9 mouse cellular contexts compared by ENCODE assay signal in the genomic region with DNA sequence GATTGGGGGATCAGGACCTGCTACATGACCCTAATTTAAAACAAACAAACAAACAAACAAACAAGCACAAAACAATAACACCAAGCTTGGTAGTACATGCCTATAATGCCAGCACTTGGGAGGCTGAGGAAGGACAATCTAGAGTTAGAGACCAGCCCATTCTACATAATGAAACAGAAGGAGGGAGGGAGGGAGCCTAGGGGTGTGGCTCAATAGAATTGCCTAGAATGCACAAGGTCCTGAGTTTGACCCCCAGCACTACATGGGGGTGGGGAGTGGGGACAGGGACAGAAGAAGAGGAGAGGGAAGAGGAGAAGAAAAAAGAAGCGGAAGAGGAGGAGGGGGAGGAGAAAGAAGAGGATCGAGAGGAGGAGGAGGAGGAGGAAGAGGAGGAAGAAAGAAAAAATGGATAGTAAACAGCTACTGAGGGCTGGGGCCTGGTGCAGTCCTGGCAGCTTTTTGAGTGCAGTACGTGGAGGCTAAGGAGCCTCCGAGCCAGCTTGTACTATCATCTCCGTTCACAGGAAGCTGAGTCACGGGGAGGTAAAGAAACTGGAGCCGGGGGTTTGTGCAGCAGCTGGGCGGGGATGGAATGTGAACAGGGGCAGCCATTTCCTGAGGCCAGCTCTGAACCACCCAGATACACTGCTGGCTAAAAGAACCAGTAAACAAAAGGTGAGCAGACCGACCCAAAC. TPM values are rescaled to one million over a fixed set of nuclear protein-coding genes. Genes with fewer than 3 reads are reported as not detected.
DNase-seq lines count a peak whose midpoint lies in the region; ATAC-seq and TF ChIP-seq lines count a peak whose summit lies in the region.
"Had no signal": no experiment of that assay in that cellular context is flagged by ENCODE, and none has a peak within 500 bp of the region (broad histone marks: within the 10 kb centered on the region; RNA-seq: fewer than 3 reads in every experiment).

No protein-coding gene starts in this region.

- no peak overlapping the region for H3K4me3 ChIP-seq in midbrain, embryonic 11.5 days (ENCODE audit: low read depth, low read length)
- no peak overlapping the region for H3K4me3 ChIP-seq in midbrain, embryonic 16.5 days (ENCODE audit: low read depth, low read length)
- H3K4me3 ChIP-seq in brown adipose tissue, adult 24 weeks (ENCODE audit: insufficient read depth, low read depth, low read length): 0 out of 2 replicates have a peak overlapping the region, but pooled peaks have one; percentile 11
- H3K4me3 ChIP-seq in kidney, adult 2 months (ENCODE audit: insufficient read depth, low read depth, low read length): no peak overlapping the region
- H3K4me3 ChIP-seq in lung, embryonic 16.5 days (ENCODE audit: low read length): peak overlapping the region; percentile 15; the same call in 1 of the 2 replicates
- H3K4me3 ChIP-seq in stomach, embryonic 16.5 days (replicated peaks; ENCODE audit: low read length): peak overlapping the region; percentile 15

- TF ChIP-seq CTCF in kidney, adult 2 months (conservative IDR thresholded peaks at IDR 0.05; ENCODE audit: insufficient read depth, insufficient read length, low read depth, low read length): no peak

- 0 out of 2 replicates have a peak, but pooled peaks have one; percentile 52 for ATAC-seq in midbrain, embryonic 11.5 days (ENCODE audit: low FRiP score)
- ATAC-seq in midbrain, embryonic 16.5 days: no peak
- peak; percentile 94 for ATAC-seq in lung, embryonic 16.5 days (ENCODE audit: low read depth)
- peak; percentile 91 for ATAC-seq in stomach, embryonic 16.5 days (ENCODE audit: insufficient read depth, low FRiP score)

- DNase-seq in midbrain, embryonic 11.5 days (ENCODE audit: low spot score, missing footprints): peak; percentile 89
- peak; percentile 71 to 91 for DNase-seq in heart, adult 18-20 months
- peak; percentile 81 for DNase-seq in kidney, adult 2 months
- no peak for DNase-seq in left cerebral cortex, adult 11 months (ENCODE audit: low spot score)

- no peak overlapping the region for H3K4me2 ChIP-seq in midbrain, embryonic 11.5 days
- no peak overlapping the region for H3K4me2 ChIP-seq in midbrain, embryonic 16.5 days (ENCODE audit: low read length)
- H3K4me2 ChIP-seq in lung, embryonic 16.5 days (ENCODE audit: low read depth, low read length): peak overlapping the region; percentile 40
- H3K4me2 ChIP-seq in stomach, embryonic 16.5 days (ENCODE audit: low read depth, low read length): peak overlapping the region; percentile 44

- no peaks in the 10 kb centered on the region for H3K9me3 ChIP-seq in midbrain, embryonic 11.5 days (ENCODE audit: control insufficient read depth, low read length)
- H3K9me3 ChIP-seq in midbrain, embryonic 16.5 days (replicated peaks; ENCODE audit: control insufficient read depth, low read length, poor library complexity, severe bottlenecking): no peaks in the 10 kb centered on the region
- no peaks in the 10 kb centered on the region for H3K9me3 ChIP-seq in lung, embryonic 16.5 days (ENCODE audit: control insufficient read depth, low read length)
- H3K9me3 ChIP-seq in stomach, embryonic 16.5 days (replicated peaks; ENCODE audit: control insufficient read depth, low read length): no peaks in the 10 kb centered on the region

- 22% methylated on average over 9 of the region's 9 CpGs for WGBS in midbrain, embryonic 11.5 days
- 25% methylated on average over 9 of the region's 9 CpGs for WGBS in midbrain, embryonic 16.5 days
- 27% methylated on average over 9 of the region's 9 CpGs for WGBS in kidney, adult 2 months
- WGBS in lung, embryonic 16.5 days: 3% methylated on average over 9 of the region's 9 CpGs
- 5% methylated on average over 9 of the region's 9 CpGs for WGBS in stomach, embryonic 16.5 days

- H3K9ac ChIP-seq in midbrain, embryonic 11.5 days (ENCODE audit: low read length): peak overlapping the region; percentile 42; the same call in 1 of the 2 replicates
- no peak overlapping the region for H3K9ac ChIP-seq in midbrain, embryonic 16.5 days (ENCODE audit: low read depth, low read length)
- H3K9ac ChIP-seq in lung, embryonic 16.5 days (ENCODE audit: low read length): peak overlapping the region; percentile 34; the same call in 1 of the 2 replicates
- peak overlapping the region; percentile 54 for H3K9ac ChIP-seq in stomach, embryonic 16.5 days (ENCODE audit: low read length)

- H3K27ac ChIP-seq in midbrain, embryonic 11.5 days (ENCODE audit: low read depth, low read length): 0 out of 2 replicates have a peak overlapping the region, but pooled peaks have one; percentile 14
- no peak overlapping the region for H3K27ac ChIP-seq in midbrain, embryonic 16.5 days (ENCODE audit: low read length)
- H3K27ac ChIP-seq in brown adipose tissue, adult 24 weeks (replicated peaks; ENCODE audit: low read depth, low read length): peak overlapping the region; percentile 98
- H3K27ac ChIP-seq in kidney, adult 2 months (ENCODE audit: insufficient read depth, low read depth, low read length): peak overlapping the region; percentile 80; the same call in 1 of the 2 replicates
- H3K27ac ChIP-seq in lung, embryonic 16.5 days (ENCODE audit: low read length): peak overlapping the region; percentile 87
- peak overlapping the region; percentile 94 for H3K27ac ChIP-seq in stomach, embryonic 16.5 days (ENCODE audit: low read length)

- TF ChIP-seq POLR2A in kidney, adult 2 months (IDR thresholded peaks at IDR 0.05; ENCODE audit: low read depth, low read length): no peak

- H3K4me1 ChIP-seq in midbrain, embryonic 11.5 days (ENCODE audit: control insufficient read depth, insufficient read depth, low read length): peaks cover 4% of the 10 kb centered on the region
- H3K4me1 ChIP-seq in midbrain, embryonic 16.5 days (ENCODE audit: control insufficient read depth, insufficient read depth, low read length): no peaks in the 10 kb centered on the region
- H3K4me1 ChIP-seq in brown adipose tissue, adult 24 weeks (ENCODE audit: control insufficient read depth, insufficient read depth, insufficient read length, low read length): peaks cover 27% of the 10 kb centered on the region; the same call in 1 of the 2 replicates
- peaks cover 4% of the 10 kb centered on the region; the same call in 1 of the 2 replicates for H3K4me1 ChIP-seq in kidney, adult 2 months (ENCODE audit: control insufficient read depth, insufficient read depth, low read length)
- H3K4me1 ChIP-seq in lung, embryonic 16.5 days (replicated peaks; ENCODE audit: control insufficient read depth, insufficient read depth, low read length): peaks cover 5% of the 10 kb centered on the region
- peaks cover 9% of the 10 kb centered on the region for H3K4me1 ChIP-seq in stomach, embryonic 16.5 days (ENCODE audit: control insufficient read depth, insufficient read depth, low read length)

- H3K36me3 ChIP-seq in midbrain, embryonic 11.5 days (ENCODE audit: control insufficient read depth, insufficient read depth, low read length): no peaks in the 10 kb centered on the region
- no peaks in the 10 kb centered on the region for H3K36me3 ChIP-seq in midbrain, embryonic 16.5 days (ENCODE audit: control insufficient read depth, insufficient read depth, low read length)
- H3K36me3 ChIP-seq in kidney, adult 2 months (ENCODE audit: control insufficient read depth, insufficient read depth, low read length): no peaks in the 10 kb centered on the region
- no peaks in the 10 kb centered on the region for H3K36me3 ChIP-seq in lung, embryonic 16.5 days (ENCODE audit: control insufficient read depth, insufficient read depth, low read length)
- no peaks in the 10 kb centered on the region for H3K36me3 ChIP-seq in stomach, embryonic 16.5 days (ENCODE audit: control insufficient read depth, insufficient read depth, low read length)

- H3K27me3 ChIP-seq in midbrain, embryonic 11.5 days (ENCODE audit: control insufficient read depth, insufficient read depth, low read length): no peaks in the 10 kb centered on the region
- H3K27me3 ChIP-seq in midbrain, embryonic 16.5 days (ENCODE audit: control insufficient read depth, insufficient read depth, low read depth, low read length): no peaks in the 10 kb centered on the region
- H3K27me3 ChIP-seq in kidney, adult 2 months (replicated peaks; ENCODE audit: control insufficient read depth, insufficient read depth, low read length): no peaks in the 10 kb centered on the region
- no peaks in the 10 kb centered on the region for H3K27me3 ChIP-seq in lung, embryonic 16.5 days (ENCODE audit: control insufficient read depth, insufficient read depth, low read depth, low read length)
- H3K27me3 ChIP-seq in stomach, embryonic 16.5 days (ENCODE audit: control insufficient read depth, insufficient read depth, low read length): no peaks in the 10 kb centered on the region

RNA-seq across cellular contexts. Expression of gene Siglec1, which starts 9.7 kb away (rescaled TPM):
- polyA plus RNA-seq in midbrain, embryonic 11.5 days (2014; fragmentation: Nextera tagmentation; extraction: Ambion mirVana): 0.10 TPM in 2 replicates
- polyA plus RNA-seq in midbrain, embryonic 16.5 days (2015; fragmentation: Nextera tagmentation; extraction: Ambion mirVana): 0.15 and 0.18 TPM in 2 replicates
- polyA plus RNA-seq in brown adipose tissue, adult 24 weeks (2012; ENCODE audit: insufficient read depth, insufficient read length, missing spikeins): 1.0 and 1.2 TPM in 2 replicates
- 1 to 10 TPM; 1.9 to 6.5 TPM for total RNA-seq in heart, adult 18-20 months (2021)
- 1.5 and 7.5 TPM in 2 replicates for polyA plus RNA-seq in kidney, adult 2 months (2012; rRNA removed)
- 0.34 and 0.59 TPM in 2 replicates for polyA plus RNA-seq in lung, embryonic 16.5 days (2015; fragmentation: Nextera tagmentation; extraction: Ambion mirVana)
- 0.29 and 0.44 TPM in 2 replicates for polyA plus RNA-seq in stomach, embryonic 16.5 days (2015; fragmentation: Nextera tagmentation; extraction: Ambion mirVana)

RNA-seq across cellular contexts. Expression of gene Hspa12b, which starts 30.8 kb away (rescaled TPM):
- 2.9 and 3.3 TPM in 2 replicates for polyA plus RNA-seq in midbrain, embryonic 11.5 days (2014; fragmentation: Nextera tagmentation; extraction: Ambion mirVana)
- 4.5 and 5.0 TPM in 2 replicates for polyA plus RNA-seq in midbrain, embryonic 16.5 days (2015; fragmentation: Nextera tagmentation; extraction: Ambion mirVana)
- 7.0 and 9.6 TPM in 2 replicates for polyA plus RNA-seq in brown adipose tissue, adult 24 weeks (2012; ENCODE audit: insufficient read depth, insufficient read length, missing spikeins)
- total RNA-seq in heart, adult 18-20 months (2021): 10 to 100 TPM; 30.6 to 30.7 TPM
- polyA plus RNA-seq in kidney, adult 2 months (2012; rRNA removed): 7.8 and 8.4 TPM in 2 replicates
- 16.0 and 17.2 TPM in 2 replicates for polyA plus RNA-seq in lung, embryonic 16.5 days (2015; fragmentation: Nextera tagmentation; extraction: Ambion mirVana)
- 25.0 TPM in 2 replicates for polyA plus RNA-seq in stomach, embryonic 16.5 days (2015; fragmentation: Nextera tagmentation; extraction: Ambion mirVana)

RNA-seq across cellular contexts. Expression of gene Adam33, which starts 32.6 kb away (rescaled TPM):
- 0.64 and 0.68 TPM in 2 replicates for polyA plus RNA-seq in midbrain, embryonic 11.5 days (2014; fragmentation: Nextera tagmentation; extraction: Ambion mirVana)
- 1.2 and 1.5 TPM in 2 replicates for polyA plus RNA-seq in midbrain, embryonic 16.5 days (2015; fragmentation: Nextera tagmentation; extraction: Ambion mirVana)
- polyA plus RNA-seq in brown adipose tissue, adult 24 weeks (2012; ENCODE audit: insufficient read depth, insufficient read length, missing spikeins): 1.3 and 2.3 TPM in 2 replicates
- total RNA-seq in heart, adult 18-20 months (2021): 1 to 10 TPM; 1.3 to 1.9 TPM
- polyA plus RNA-seq in kidney, adult 2 months (2012; rRNA removed): 3.3 and 4.1 TPM in 2 replicates
- polyA plus RNA-seq in lung, embryonic 16.5 days (2015; fragmentation: Nextera tagmentation; extraction: Ambion mirVana): 6.5 and 7.1 TPM in 2 replicates
- polyA plus RNA-seq in stomach, embryonic 16.5 days (2015; fragmentation: Nextera tagmentation; extraction: Ambion mirVana): 14.2 and 15.5 TPM in 2 replicates

RNA-seq across cellular contexts. Expression of gene Gm11037, which starts 37.0 kb away (rescaled TPM):
- not detected in 2 replicates for polyA plus RNA-seq in midbrain, embryonic 11.5 days (2014; fragmentation: Nextera tagmentation; extraction: Ambion mirVana)
- polyA plus RNA-seq in midbrain, embryonic 16.5 days (2015; fragmentation: Nextera tagmentation; extraction: Ambion mirVana): not detected in 2 replicates
- not detected in 2 replicates for polyA plus RNA-seq in brown adipose tissue, adult 24 weeks (2012; ENCODE audit: insufficient read depth, insufficient read length, missing spikeins)
- total RNA-seq in heart, adult 18-20 months (2021): not detected
- not detected in 2 replicates for polyA plus RNA-seq in kidney, adult 2 months (2012; rRNA removed)
- not detected in 2 replicates for polyA plus RNA-seq in lung, embryonic 16.5 days (2015; fragmentation: Nextera tagmentation; extraction: Ambion mirVana)
- not detected in 2 replicates for polyA plus RNA-seq in stomach, embryonic 16.5 days (2015; fragmentation: Nextera tagmentation; extraction: Ambion mirVana)
- polyA plus RNA-seq: gonadal fat pad, adult 2 months had no signal

RNA-seq across cellular contexts. Expression of gene Gfra4, which starts 53.4 kb away (rescaled TPM):
- 2.1 and 3.0 TPM in 2 replicates for polyA plus RNA-seq in midbrain, embryonic 11.5 days (2014; fragmentation: Nextera tagmentation; extraction: Ambion mirVana)
- 45.9 and 49.8 TPM in 2 replicates for polyA plus RNA-seq in midbrain, embryonic 16.5 days (2015; fragmentation: Nextera tagmentation; extraction: Ambion mirVana)
- polyA plus RNA-seq in brown adipose tissue, adult 24 weeks (2012; ENCODE audit: insufficient read depth, insufficient read length, missing spikeins): 9.6 and 10.9 TPM in 2 replicates
- total RNA-seq in heart, adult 18-20 months (2021): 10 to 100 TPM in 1 of 2 experiments, 1 to 10 TPM in 1; 6.2 to 10.2 TPM
- 7.1 and 7.2 TPM in 2 replicates for polyA plus RNA-seq in kidney, adult 2 months (2012; rRNA removed)
- polyA plus RNA-seq in lung, embryonic 16.5 days (2015; fragmentation: Nextera tagmentation; extraction: Ambion mirVana): 8.2 and 9.3 TPM in 2 replicates
- polyA plus RNA-seq in stomach, embryonic 16.5 days (2015; fragmentation: Nextera tagmentation; extraction: Ambion mirVana): 9.8 and 10.9 TPM in 2 replicates

Comparison
In these comparisons a context has a peak if more than half of its experiments do, and no peak if none do; other contexts are left out.
1. H3K4me2 ChIP-seq: peak in lung, embryonic 16.5 days (single experiment) and stomach, embryonic 16.5 days (single experiment); none in midbrain, embryonic 11.5 days (single experiment) and midbrain, embryonic 16.5 days (single experiment).
2. H3K4me3 ChIP-seq: peak in brown adipose tissue, adult 24 weeks (single experiment), lung, embryonic 16.5 days (single experiment) and stomach, embryonic 16.5 days (single experiment); none in midbrain, embryonic 11.5 days (single experiment), midbrain, embryonic 16.5 days (single experiment) and kidney, adult 2 months (single experiment).